Mouse (Mus musculus) MEL (cell line): ENCODE measurements around the gene Slc17a7. TPM values are rescaled to one million over a fixed set of nuclear protein-coding genes. Genes with fewer than 3 reads are reported as not detected.
A peak's percentile ranks its signal among the peaks of the same experiment; 100 is the strongest.

ENCODE experiments used
- DNase-seq: peaks from one replicate; pipeline ENCODE4 v3.0.0; 2011; ENCODE audit warnings: low read depth, low spot score
- H3K27ac ChIP-seq: 2 replicates; pipeline ENCODE4 v1.5.1; 2012; ENCODE audit warnings: low read depth, mild to moderate bottlenecking, control low read depth, low read length, moderate library complexity; ENCODE audit not compliant: control insufficient read depth
- H3K27me3 ChIP-seq, 2 experiments: fragments of 150-350 bp in 1 of 2; sonication (generic) in 1 of 2; 2 replicates each; pipeline ENCODE4 v1.6.1; 2012; ENCODE audit warnings: low read length in 2 of 2, mild to moderate bottlenecking in 2 of 2, improper control_type of control experiment in 1 of 2, moderate library complexity in 1 of 2; ENCODE audit not compliant: insufficient read depth in 2 of 2, control insufficient read depth in 1 of 2
- H3K36me3 ChIP-seq, 2 experiments: 2 replicates each; pipeline ENCODE4 v1.6.1; 2012 to 2014; ENCODE audit warnings: low read length in 2 of 2, improper control_type of control experiment in 1 of 2, inconsistent platforms in 1 of 2, mild to moderate bottlenecking in 1 of 2; ENCODE audit not compliant: insufficient read depth in 2 of 2, control insufficient read depth in 1 of 2
- H3K4me1 ChIP-seq, 2 experiments: fragments of 150-350 bp in 1 of 2; sonication (generic) in 1 of 2; 2 replicates each; pipeline ENCODE4 v1.6.1; 2012; ENCODE audit warnings: low read length in 2 of 2, improper control_type of control experiment in 1 of 2, mild to moderate bottlenecking in 1 of 2; ENCODE audit not compliant: insufficient read depth in 2 of 2, control insufficient read depth in 1 of 2
- H3K4me3 ChIP-seq, 2 experiments: fragments of 150-350 bp in 1 of 2; sonication (generic) in 1 of 2; 2 replicates each; pipeline ENCODE4 v1.5.1; 2012; ENCODE audit warnings: low read depth in 2 of 2, low read length in 2 of 2, mild to moderate bottlenecking in 2 of 2, moderate library complexity in 2 of 2, control low read depth in 1 of 2, improper control_type of control experiment in 1 of 2; ENCODE audit not compliant: control insufficient read depth in 1 of 2, insufficient read depth in 1 of 2
- H3K79me2 ChIP-seq: 2 replicates; pipeline ENCODE4 v1.6.1; 2012; ENCODE audit warnings: mild to moderate bottlenecking, low read length, moderate library complexity; ENCODE audit not compliant: control insufficient read depth, poor library complexity, insufficient read depth
- H3K9ac ChIP-seq: 2 replicates; pipeline ENCODE4 v1.6.1; 2012; ENCODE audit warnings: low read depth, mild to moderate bottlenecking, control low read depth, low read length, moderate library complexity; ENCODE audit not compliant: control insufficient read depth, poor library complexity, severe bottlenecking
- H3K9me3 ChIP-seq: fragments of 150-350 bp; sonication (generic); replicated peaks from 2 replicates; pipeline ENCODE4 v1.6.1; 2012; ENCODE audit warnings: mild to moderate bottlenecking, low read length, improper control_type of control experiment, moderate library complexity; ENCODE audit not compliant: insufficient read depth
- CHD2 ChIP-seq: IDR thresholded peaks from 2 replicates; pipeline ENCODE4 v1.6.1; 2011; ENCODE audit warnings: low read length, improper control_type of control experiment
- CTCF ChIP-seq, 3 experiments: IDR thresholded peaks in 2 of 3; conservative IDR thresholded peaks in 1 of 3; 2 replicates each; pipeline ENCODE4 v1.5.1; 2011 to 2012; ENCODE audit warnings: low read length in 3 of 3, low read depth in 2 of 3, mild to moderate bottlenecking in 2 of 3, improper control_type of control experiment in 1 of 3, inconsistent platforms in 1 of 3, mixed read lengths in 1 of 3, moderate library complexity in 1 of 3; ENCODE audit not compliant: control insufficient read depth in 1 of 3, insufficient read depth in 1 of 3, poor library complexity in 1 of 3, severe bottlenecking in 1 of 3
- ELF1 ChIP-seq: IDR thresholded peaks from 2 replicates; pipeline ENCODE4 v1.6.1; 2014; ENCODE audit warnings: low read depth, mild to moderate bottlenecking, inconsistent platforms, low read length, improper control_type of control experiment, moderate library complexity
- ETS1 ChIP-seq: IDR thresholded peaks from 2 replicates; pipeline ENCODE4 v1.6.1; 2012; ENCODE audit warnings: low read depth, mild to moderate bottlenecking, inconsistent platforms, low read length, improper control_type of control experiment, moderate library complexity
- HCFC1 ChIP-seq: IDR thresholded peaks from 2 replicates; pipeline ENCODE4 v1.6.1; 2012; ENCODE audit warnings: low read depth, mild to moderate bottlenecking, inconsistent platforms, low read length, improper control_type of control experiment, moderate library complexity
- JUND ChIP-seq: IDR thresholded peaks from 2 replicates; pipeline ENCODE4 v1.6.1; 2011; ENCODE audit warnings: low read depth, mild to moderate bottlenecking, improper control_type of control experiment, low read length
- MAZ ChIP-seq: IDR thresholded peaks from 2 replicates; pipeline ENCODE4 v1.6.1; 2012; ENCODE audit warnings: low read depth, mild to moderate bottlenecking, inconsistent platforms, low read length, improper control_type of control experiment
- MYC ChIP-seq: IDR thresholded peaks from 2 replicates; pipeline ENCODE4 v1.6.1; 2011; ENCODE audit warnings: low read depth, mild to moderate bottlenecking, low read length, improper control_type of control experiment, moderate library complexity
- POLR2A ChIP-seq, 2 experiments: IDR thresholded peaks; 2 replicates each; pipeline ENCODE4 v1.6.1; 2011 to 2012; ENCODE audit warnings: low read length in 2 of 2, mild to moderate bottlenecking in 2 of 2, control low read depth in 1 of 2, improper control_type of control experiment in 1 of 2, low read depth in 1 of 2, moderate library complexity in 1 of 2; ENCODE audit not compliant: control insufficient read depth in 1 of 2, insufficient read depth in 1 of 2, poor library complexity in 1 of 2
- POLR2AphosphoS5 ChIP-seq: IDR thresholded peaks from 2 replicates; pipeline ENCODE4 v1.6.1; 2012; ENCODE audit warnings: low read depth, borderline replicate concordance, mild to moderate bottlenecking, inconsistent platforms, low read length, moderate library complexity, mixed read lengths
- TAL1 ChIP-seq: IDR thresholded peaks from 2 replicates; pipeline ENCODE4 v1.6.1; 2012; ENCODE audit warnings: mild to moderate bottlenecking, inconsistent platforms, low read length, moderate library complexity, mixed read lengths
- TBP ChIP-seq: IDR thresholded peaks from 2 replicates; pipeline ENCODE4 v1.8.0; 2011; ENCODE audit warnings: low read depth, low read length, improper control_type of control experiment
- UBTF ChIP-seq: IDR thresholded peaks from 2 replicates; pipeline ENCODE4 v1.6.1; 2012; ENCODE audit warnings: low read depth, mild to moderate bottlenecking, inconsistent platforms, low read length, improper control_type of control experiment, moderate library complexity, borderline replicate concordance; ENCODE audit not compliant: insufficient read depth
- USF2 ChIP-seq, 2 experiments: IDR thresholded peaks; 2 replicates each; pipeline ENCODE4 v1.6.1; 2011 to 2012; ENCODE audit warnings: improper control_type of control experiment in 2 of 2, low read length in 2 of 2, borderline replicate concordance in 1 of 2, inconsistent platforms in 1 of 2, low read depth in 1 of 2, mild to moderate bottlenecking in 1 of 2; ENCODE audit not compliant: insufficient read depth in 1 of 2
- ZKSCAN1 ChIP-seq: IDR thresholded peaks from 2 replicates; pipeline ENCODE4 v1.6.1; 2012; ENCODE audit warnings: low read depth, mild to moderate bottlenecking, inconsistent platforms, low read length, improper control_type of control experiment, moderate library complexity
- ZNF384 ChIP-seq: IDR thresholded peaks from 2 replicates; pipeline ENCODE4 v1.6.1; 2012; ENCODE audit warnings: low read depth, mild to moderate bottlenecking, inconsistent platforms, low read length, improper control_type of control experiment
- polyA plus RNA-seq, 2 experiments: library from polyadenylated mRNA; stranded (reverse) in 1 of 2; unstranded in 1 of 2; fragments of >175 nt in 1 of 2; fragments of >200 nt in 1 of 2; gene quantifications; 2 replicates each; pipeline versions ENCODE4 v1.2.1 to v1.2.4; 2012; ENCODE audit warnings: low replicate concordance in 2 of 2, low read depth in 1 of 2; ENCODE audit not compliant: insufficient read length in 2 of 2, insufficient read depth in 1 of 2, missing spikeins in 1 of 2
- total RNA-seq: library from RNA; depleted of rRNA; stranded (reverse); fragments of 300-350 nt; gene quantifications from 2 replicates; pipeline ENCODE4 v1.2.3, GENCODE M21; 2012

Gene Slc17a7
- total and polyA plus RNA-seq, 3 experiments, result 0.23 to 1.0 TPM; not detected in 1

GRCm38 (mm10) chr7:45128624-45129246 is 35.0 kb upstream of the Slc17a7 start, which contains the start of gene Rpl13a:
TSS of gene Rpl13a (minus strand) at chr7:45128761.
- peaks cover 0 to 6% of the 10 kb centered on the region in 2 experiments; a peak in 2 of 4 replicates for H3K4me1 ChIP-seq
- DNase-seq, result peak; percentile 99
- TF ChIP-seq UBTF (peak; percentile 50; the same call in 1 of the 2 replicates), TAL1 (no peak), ELF1 (no peak), TBP (peak; percentile 96), POLR2A (IDR thresholded peaks at IDR 0.05; ENCODE audit: control insufficient read depth in 1 of 2, insufficient read depth in 1 of 2, low read depth in 1 of 2, low read length in 2 of 2, poor library complexity in 1 of 2) (peak; percentile 82 to 91; a peak in 3 of 4 replicates), POLR2AphosphoS5 (peak; percentile 20), CTCF (IDR thresholded peaks at IDR 0.05 in 2 of 3, conservative IDR thresholded peaks at IDR 0.05 in 1 of 3; ENCODE audit: control insufficient read depth in 1 of 3, insufficient read depth in 1 of 3, low read depth in 2 of 3, low read length in 3 of 3, poor library complexity in 1 of 3, severe bottlenecking in 1 of 3) (peak in 2 of 3 experiments; percentile 43 to 49; a peak in 3 of 6 replicates), ZNF384 (no peak), USF2 (IDR thresholded peaks at IDR 0.05; ENCODE audit: borderline replicate concordance in 1 of 2, insufficient read depth in 1 of 2, low read depth in 1 of 2, low read length in 2 of 2) (peak in 1 of 2 experiments; percentile 33; a peak in 1 of 4 replicates), ETS1 (no peak), HCFC1 (no peak), ZKSCAN1 (no peak), MAZ (no peak), JUND (no peak), CHD2 (no peak)
- TF ChIP-seq, all 39 proteins: peak for 6

DNA sequence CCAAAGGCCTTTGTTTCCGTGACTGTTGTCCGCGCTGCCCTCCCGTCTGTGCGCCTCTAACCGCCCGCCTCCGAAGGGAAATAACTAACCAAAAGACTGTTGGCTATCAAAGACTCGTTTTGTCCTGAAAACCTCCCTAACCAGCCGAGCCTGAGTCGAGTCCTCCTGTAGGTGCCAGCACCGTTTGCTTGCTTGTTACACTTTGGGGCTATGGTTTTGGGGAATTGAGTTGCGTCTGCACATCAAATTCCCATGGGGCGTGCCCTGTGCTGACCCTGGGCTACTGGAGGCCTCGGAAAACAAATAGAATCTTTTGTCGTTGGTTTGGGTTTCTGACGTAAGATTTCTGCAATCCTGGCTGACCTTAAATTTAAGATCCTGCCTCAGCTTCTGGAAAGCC is 34.4 kb upstream of the Slc17a7 start:
- TF ChIP-seq POLR2A (IDR thresholded peaks at IDR 0.05; ENCODE audit: control insufficient read depth in 1 of 2, insufficient read depth in 1 of 2, low read depth in 1 of 2, low read length in 2 of 2, poor library complexity in 1 of 2), result peak; percentile 55 to 70
- no peak for TF ChIP-seq MYC
- TF ChIP-seq TBP, result peak; percentile 80
- TF ChIP-seq, all 39 proteins: peak for 2
- peak; percentile 86 for DNase-seq
- peaks cover 11 to 12% of the 10 kb centered on the region in 2 experiments for H3K36me3 ChIP-seq
- peak overlapping the region; percentile 95 for H3K27ac ChIP-seq
- peak overlapping the region; percentile 77 for H3K9ac ChIP-seq
- H3K27me3 ChIP-seq, result no peaks in the 10 kb centered on the region
- no peaks in the 10 kb centered on the region for H3K9me3 ChIP-seq
- peaks cover 0 to 6% of the 10 kb centered on the region in 2 experiments; a peak in 2 of 4 replicates for H3K4me1 ChIP-seq
- H3K4me3 ChIP-seq, result peak overlapping the region; percentile 66 to 84
- peaks cover 45% of the 10 kb centered on the region for H3K79me2 ChIP-seq

More at GRCm38 (mm10) chr7:45128624-45129246, 35.0 kb upstream of the Slc17a7 start, which contains the start of gene Rpl13a:
- Histone ChIP-seq H3K36me3 (peaks cover 11 to 12% of the 10 kb centered on the region in 2 experiments), H3K27me3 (no peaks in the 10 kb centered on the region), H3K27ac (peak within 1 kb of the TSS; percentile 95), H3K4me3 (peak within 1 kb of the TSS; percentile 87 to 91), H3K9ac (peak within 1 kb of the TSS; percentile 97), H3K79me2 (peaks cover 48% of the 10 kb centered on the region), H3K9me3 (no peaks in the 10 kb centered on the region)
